Mouse (Mus musculus): ENCODE data around the gene 1810013L24Rik. TPM values are rescaled to one million over a fixed set of nuclear protein-coding genes. Genes with fewer than 3 reads are reported as not detected.

Gene 1810013L24Rik
- polyA plus RNA-seq, 2 experiments, result 8.4 to 15.1 TPM

DNA sequence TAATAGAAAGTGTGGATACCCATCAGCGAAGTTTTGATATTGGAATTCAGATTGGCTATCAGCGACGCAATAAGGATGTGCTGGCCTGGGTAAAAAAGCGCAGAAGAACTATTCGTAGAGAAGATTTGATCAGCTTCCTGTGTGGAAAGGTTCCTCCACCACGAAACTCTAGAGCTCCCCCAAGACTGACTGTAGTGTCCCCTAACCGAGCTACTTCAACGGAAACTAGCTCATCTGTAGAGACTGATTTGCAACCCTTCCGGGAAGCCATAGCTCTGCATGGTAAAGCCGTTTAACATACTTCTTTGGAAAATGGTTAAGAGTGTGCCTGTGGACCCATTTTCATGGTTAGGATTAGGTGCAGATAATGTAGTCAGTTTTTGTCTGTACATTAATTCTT is 13.1 kb downstream of the 1810013L24Rik start:
- Histone ChIP-seq H3K4me3 (ENCODE audit: insufficient read depth in 1 of 2, low read depth in 2 of 2, low read length in 2 of 2) (no peak overlapping the region), H3K4me2 (ENCODE audit: low read depth) (no peak overlapping the region), H3K27me3 (ENCODE audit: control insufficient read depth, insufficient read depth, low read length) (no peaks in the 10 kb centered on the region), H3K9me3 (ENCODE audit: control insufficient read depth, low read length) (no peaks in the 10 kb centered on the region), H3K36me3 (replicated peaks; ENCODE audit: control insufficient read depth, insufficient read depth, low read depth) (peaks cover 78% of the 10 kb centered on the region), H3K9ac (replicated peaks) (no peak overlapping the region), H3K27ac (no peak overlapping the region), H3K4me1 (replicated peaks; ENCODE audit: control insufficient read depth in 2 of 2, insufficient read depth in 2 of 2, low read length in 1 of 2) (peaks cover 1 to 5% of the 10 kb centered on the region in 2 experiments)
- no peak for ATAC-seq (ENCODE audit: insufficient read depth)
- TF ChIP-seq EP300 (IDR thresholded peaks at IDR 0.05; ENCODE audit: low read depth) (no peak), CTCF (IDR thresholded peaks at IDR 0.05; ENCODE audit: low read depth) (no peak)
- DNase-seq (ENCODE audit: low read depth in 3 of 3, low spot score in 3 of 3), result no peak
- 84% methylated on average over 10 of the region's 10 CpGs for WGBS (ENCODE audit: insufficient replicate concordance)

DNA sequence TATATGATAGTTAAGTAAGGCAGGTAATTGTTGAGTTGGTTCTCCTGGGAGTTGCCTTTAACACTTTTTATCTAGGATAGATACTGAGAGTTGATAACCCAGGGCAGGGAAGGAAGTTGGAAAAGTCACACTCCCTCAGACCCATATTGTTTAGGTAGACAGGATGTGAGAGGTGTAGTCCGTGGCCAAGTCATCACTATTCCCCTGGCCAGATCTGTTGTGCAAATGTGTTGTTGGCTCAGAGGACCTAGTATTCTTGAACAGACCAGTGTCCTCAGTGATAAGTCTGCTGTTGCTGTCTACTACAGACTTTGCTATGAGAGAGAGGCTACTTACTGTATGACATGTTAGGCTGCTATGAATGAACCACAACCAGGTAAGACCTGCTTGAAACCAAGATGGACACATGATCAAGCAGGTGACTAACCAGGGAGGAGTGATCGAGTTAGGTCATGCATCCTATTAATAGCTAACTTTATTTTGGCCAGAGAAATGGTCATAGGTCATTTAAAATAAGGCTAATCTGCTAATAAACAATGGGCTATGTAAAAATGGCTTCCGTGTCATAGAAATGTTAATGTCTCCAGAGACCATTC is 13.8 kb downstream of the 1810013L24Rik start:
- H3K4me1 ChIP-seq (replicated peaks; ENCODE audit: control insufficient read depth in 2 of 2, insufficient read depth in 2 of 2, low read length in 1 of 2), result peaks cover 0 to 3% of the 10 kb centered on the region in 2 experiments; a peak in 3 of 4 replicates
- H3K9ac ChIP-seq (replicated peaks), result no peak overlapping the region
- H3K4me2 ChIP-seq (ENCODE audit: low read depth), result no peak overlapping the region
- no peak overlapping the region for H3K4me3 ChIP-seq (ENCODE audit: insufficient read depth in 1 of 2, low read depth in 2 of 2, low read length in 2 of 2)
- ATAC-seq (ENCODE audit: insufficient read depth), result no peak
- H3K36me3 ChIP-seq (replicated peaks; ENCODE audit: control insufficient read depth, insufficient read depth, low read depth), result peaks cover 79% of the 10 kb centered on the region
- WGBS (ENCODE audit: insufficient replicate concordance), result 84% methylated on average over 3 of the region's 3 CpGs
- no peak overlapping the region for H3K27ac ChIP-seq
- TF ChIP-seq CTCF (IDR thresholded peaks at IDR 0.05; ENCODE audit: low read depth) (no peak), EP300 (IDR thresholded peaks at IDR 0.05; ENCODE audit: low read depth) (no peak)
- no peaks in the 10 kb centered on the region for H3K27me3 ChIP-seq (ENCODE audit: control insufficient read depth, insufficient read depth, low read length)
- no peak for DNase-seq (ENCODE audit: low read depth in 3 of 3, low spot score in 3 of 3)
- H3K9me3 ChIP-seq (ENCODE audit: control insufficient read depth, low read length), result no peaks in the 10 kb centered on the region

DNA sequence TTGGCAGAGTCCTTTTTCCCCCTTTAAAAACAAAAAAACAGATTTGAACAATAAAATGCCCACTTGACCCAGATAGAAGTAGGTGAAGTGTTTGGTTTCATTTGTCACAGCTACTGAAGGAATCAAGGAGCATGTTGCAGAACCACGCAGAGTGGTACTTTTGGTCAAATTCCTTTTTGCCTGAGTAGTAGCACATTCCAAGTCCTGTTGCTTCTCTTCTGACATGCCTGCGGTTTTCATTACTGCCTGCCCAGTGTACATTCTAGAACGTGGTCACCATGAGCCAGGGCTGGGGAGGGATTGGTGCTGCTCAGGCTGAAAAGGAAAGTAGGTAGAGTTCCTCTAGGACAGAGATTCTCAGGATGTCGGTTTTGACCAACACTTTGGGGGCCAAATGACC is 16.1 kb downstream of the 1810013L24Rik start:
- Histone ChIP-seq H3K9ac (replicated peaks) (no peak overlapping the region), H3K27ac (no peak overlapping the region), H3K4me3 (ENCODE audit: insufficient read depth in 1 of 2, low read depth in 2 of 2, low read length in 2 of 2) (no peak overlapping the region), H3K36me3 (replicated peaks; ENCODE audit: control insufficient read depth, insufficient read depth, low read depth) (peaks cover 74% of the 10 kb centered on the region), H3K4me2 (ENCODE audit: low read depth) (no peak overlapping the region), H3K4me1 (replicated peaks; ENCODE audit: control insufficient read depth in 2 of 2, insufficient read depth in 2 of 2, low read length in 1 of 2) (peaks cover 0 to 3% of the 10 kb centered on the region in 2 experiments; a peak in 3 of 4 replicates), H3K9me3 (ENCODE audit: control insufficient read depth, low read length) (no peaks in the 10 kb centered on the region), H3K27me3 (ENCODE audit: control insufficient read depth, insufficient read depth, low read length) (no peaks in the 10 kb centered on the region)
- no peak for TF ChIP-seq EP300 (IDR thresholded peaks at IDR 0.05; ENCODE audit: low read depth)
- TF ChIP-seq CTCF (IDR thresholded peaks at IDR 0.05; ENCODE audit: low read depth), result no peak
- no peak for DNase-seq (ENCODE audit: low read depth in 3 of 3, low spot score in 3 of 3)
- WGBS (ENCODE audit: insufficient replicate concordance), result 82% methylated on average over 4 of the region's 4 CpGs
- ATAC-seq (ENCODE audit: insufficient read depth), result no peak

DNA sequence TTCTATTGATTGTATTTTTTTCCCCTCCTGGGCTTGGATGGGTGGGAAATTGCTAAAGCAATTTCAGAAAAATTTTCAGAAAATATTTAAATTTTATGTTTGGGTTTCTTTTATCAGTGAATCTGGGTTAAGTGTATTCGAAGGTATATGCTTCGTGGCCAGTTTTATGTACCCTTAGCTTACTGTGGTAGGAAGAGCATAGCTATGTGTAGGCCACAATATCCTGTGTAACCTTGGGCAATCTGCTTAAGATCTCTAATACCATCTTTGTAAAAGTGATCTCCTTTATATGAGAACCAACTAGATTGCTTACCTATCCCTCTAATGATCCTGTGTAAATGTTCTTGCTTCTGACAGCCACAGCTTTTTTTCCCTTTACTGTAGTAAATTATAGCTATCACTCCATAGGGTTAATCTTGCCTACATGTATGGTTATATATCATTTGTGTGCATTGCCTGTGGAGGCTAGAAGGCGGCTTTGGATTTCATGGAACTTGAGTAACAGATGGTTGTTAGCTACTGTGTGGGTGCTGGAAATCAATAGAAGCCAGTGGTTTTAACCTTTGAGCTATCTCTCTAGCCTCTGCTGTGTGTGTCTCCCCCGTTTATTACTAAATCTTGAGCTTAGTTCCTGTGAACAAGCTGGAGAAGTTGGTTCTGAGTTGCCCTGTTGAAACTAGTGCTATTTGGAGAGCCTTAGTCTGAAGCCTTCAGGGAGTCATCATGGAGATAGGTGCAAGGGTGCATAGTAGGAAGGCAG is 18.6 kb downstream of the 1810013L24Rik start:
- no peaks in the 10 kb centered on the region for H3K9me3 ChIP-seq (ENCODE audit: control insufficient read depth, low read length)
- H3K36me3 ChIP-seq (replicated peaks; ENCODE audit: control insufficient read depth, insufficient read depth, low read depth), result peaks cover 75% of the 10 kb centered on the region
- H3K4me3 ChIP-seq (ENCODE audit: insufficient read depth in 1 of 2, low read depth in 2 of 2, low read length in 2 of 2), result no peak overlapping the region
- no peak for TF ChIP-seq EP300 (IDR thresholded peaks at IDR 0.05; ENCODE audit: low read depth)
- TF ChIP-seq CTCF (IDR thresholded peaks at IDR 0.05; ENCODE audit: low read depth), result no peak
- H3K9ac ChIP-seq (replicated peaks), result no peak overlapping the region
- no peak for DNase-seq (ENCODE audit: low read depth in 3 of 3, low spot score in 3 of 3)
- H3K4me2 ChIP-seq (ENCODE audit: low read depth), result no peak overlapping the region
- H3K27me3 ChIP-seq (ENCODE audit: control insufficient read depth, insufficient read depth, low read length), result no peaks in the 10 kb centered on the region
- no peak for ATAC-seq (ENCODE audit: insufficient read depth)
- 75% methylated on average over 4 of the region's 4 CpGs for WGBS (ENCODE audit: insufficient replicate concordance)
- H3K4me1 ChIP-seq (replicated peaks; ENCODE audit: control insufficient read depth in 2 of 2, insufficient read depth in 2 of 2, low read length in 1 of 2), result peaks cover 0 to 3% of the 10 kb centered on the region in 2 experiments; a peak in 3 of 4 replicates
- H3K27ac ChIP-seq, result no peak overlapping the region

DNA sequence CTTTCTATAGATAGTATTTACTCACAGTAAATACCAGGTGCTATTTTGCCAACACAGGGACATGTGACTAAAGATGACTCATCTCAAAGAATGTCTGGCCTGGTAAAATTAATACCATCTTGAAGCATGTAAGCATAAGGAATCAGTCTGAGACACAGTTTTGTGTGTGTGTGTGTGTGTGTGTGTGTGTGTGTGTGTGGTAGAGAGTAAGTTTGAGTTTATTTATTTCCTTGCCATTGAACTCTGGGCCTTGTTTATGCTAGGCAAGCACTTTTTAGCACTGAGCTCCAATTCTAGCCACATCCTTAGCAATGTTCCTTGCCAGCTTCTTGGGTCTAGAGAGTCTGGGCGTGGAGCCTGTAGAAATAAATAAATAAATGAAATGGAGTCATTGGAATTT is 20.0 kb downstream of the 1810013L24Rik start:
- Histone ChIP-seq H3K4me1 (replicated peaks; ENCODE audit: control insufficient read depth in 2 of 2, insufficient read depth in 2 of 2, low read length in 1 of 2) (peaks cover 0 to 3% of the 10 kb centered on the region in 2 experiments; a peak in 3 of 4 replicates), H3K9me3 (ENCODE audit: control insufficient read depth, low read length) (no peaks in the 10 kb centered on the region), H3K4me3 (ENCODE audit: insufficient read depth in 1 of 2, low read depth in 2 of 2, low read length in 2 of 2) (no peak overlapping the region), H3K27me3 (ENCODE audit: control insufficient read depth, insufficient read depth, low read length) (no peaks in the 10 kb centered on the region), H3K36me3 (replicated peaks; ENCODE audit: control insufficient read depth, insufficient read depth, low read depth) (peaks cover 78% of the 10 kb centered on the region), H3K4me2 (ENCODE audit: low read depth) (no peak overlapping the region), H3K9ac (replicated peaks) (no peak overlapping the region), H3K27ac (no peak overlapping the region)
- TF ChIP-seq CTCF (IDR thresholded peaks at IDR 0.05; ENCODE audit: low read depth) (no peak), EP300 (IDR thresholded peaks at IDR 0.05; ENCODE audit: low read depth) (no peak)
- ATAC-seq (ENCODE audit: insufficient read depth) (no peak), DNase-seq (ENCODE audit: low read depth in 3 of 3, low spot score in 3 of 3) (no peak)
- 89% methylated on average over 1 of the region's 1 CpGs for WGBS (ENCODE audit: insufficient replicate concordance)

Data from liver, embryonic 14.5 days (tissue).